Mouse (Mus musculus) CH12.LX (cell line): Measurements from ENCODE around the gene Adamts10. TPM values are rescaled to one million over a fixed set of nuclear protein-coding genes. Genes with fewer than 3 reads are reported as not detected.

Experiments
- DNase-seq: peaks from one replicate; pipeline ENCODE4 v3.0.0-alpha.2; 2013; ENCODE audit errors: extremely low read depth
- H3K27ac ChIP-seq: 2 replicates; pipeline ENCODE4 v1.5.1; 2012; ENCODE audit warnings: low read depth, mild to moderate bottlenecking, control low read depth, moderate library complexity; ENCODE audit not compliant: insufficient read depth
- H3K27me3 ChIP-seq: replicated peaks from 2 replicates; pipeline ENCODE3; 2012; ENCODE audit warnings: inconsistent platforms
- H3K36me3 ChIP-seq, 2 experiments: replicated peaks in 1 of 2; 2 replicates each; pipeline versions ENCODE3 to v1.6.1; 2012; ENCODE audit warnings: inconsistent platforms in 1 of 2, low read length in 1 of 2, mild to moderate bottlenecking in 1 of 2, mixed read lengths in 1 of 2, moderate library complexity in 1 of 2; ENCODE audit not compliant: control insufficient read depth in 1 of 2, insufficient read depth in 1 of 2
- H3K4me1 ChIP-seq, 2 experiments: 2 replicates each; pipeline ENCODE4 v1.6.1; 2012; ENCODE audit warnings: inconsistent platforms in 1 of 2, moderate library complexity in 1 of 2; ENCODE audit not compliant: insufficient read depth in 2 of 2, control insufficient read depth in 1 of 2
- H3K4me2 ChIP-seq: 2 replicates; pipeline ENCODE4 v1.6.1; 2012; ENCODE audit warnings: low read depth, mild to moderate bottlenecking, control low read depth; ENCODE audit not compliant: poor library complexity, insufficient read depth, severe bottlenecking
- H3K4me3 ChIP-seq, 3 experiments: fragments of 150-350 bp in 1 of 3; sonication (generic) in 1 of 3; replicated peaks in 1 of 3; 2 replicates each; pipeline versions ENCODE3 to v1.5.1; 2011 to 2012; ENCODE audit warnings: low read depth in 2 of 3, low read length in 2 of 3, mild to moderate bottlenecking in 2 of 3, moderate library complexity in 2 of 3, control low read depth in 1 of 3, improper control_type of control experiment in 1 of 3, inconsistent platforms in 1 of 3, mixed read lengths in 1 of 3; ENCODE audit not compliant: poor library complexity in 1 of 3
- H3K79me2 ChIP-seq: replicated peaks from 2 replicates; pipeline ENCODE4 v1.6.1; 2012; ENCODE audit warnings: mild to moderate bottlenecking, moderate library complexity; ENCODE audit not compliant: control insufficient read depth, poor library complexity, insufficient read depth, severe bottlenecking; ENCODE audit errors: extremely low read depth
- H3K9ac ChIP-seq: 2 replicates; pipeline ENCODE4 v1.6.1; 2012; ENCODE audit warnings: low read depth, mild to moderate bottlenecking, control low read depth, moderate library complexity; ENCODE audit not compliant: insufficient read depth
- H3K9me3 ChIP-seq: replicated peaks from 2 replicates; pipeline ENCODE3; 2012; ENCODE audit warnings: low read length, inconsistent platforms, mixed read lengths
- CHD1 ChIP-seq: IDR thresholded peaks from 2 replicates; pipeline ENCODE4 v1.6.1; 2012; ENCODE audit warnings: low read depth, low read length, improper control_type of control experiment, inconsistent platforms
- CTCF ChIP-seq, 2 experiments: IDR thresholded peaks in 1 of 2; conservative IDR thresholded peaks in 1 of 2; 2 replicates each; pipeline ENCODE4 v1.5.1; 2011 to 2012; ENCODE audit warnings: low read depth in 2 of 2, low read length in 2 of 2, improper control_type of control experiment in 1 of 2, inconsistent platforms in 1 of 2, mild to moderate bottlenecking in 1 of 2, moderate library complexity in 1 of 2
- E2F4 ChIP-seq: IDR thresholded peaks from 2 replicates; pipeline ENCODE4 v1.6.1; 2011; ENCODE audit warnings: low read depth, low read length, improper control_type of control experiment; ENCODE audit not compliant: insufficient replicate concordance
- ELF1 ChIP-seq: IDR thresholded peaks from 2 replicates; pipeline ENCODE4 v1.6.1; 2014; ENCODE audit warnings: low read depth, mild to moderate bottlenecking, inconsistent platforms, low read length, improper control_type of control experiment
- GABPA ChIP-seq: IDR thresholded peaks from 2 replicates; pipeline ENCODE4 v1.6.1; 2012; ENCODE audit warnings: low read depth, low read length, improper control_type of control experiment, inconsistent platforms; ENCODE audit not compliant: insufficient replicate concordance
- HCFC1 ChIP-seq: IDR thresholded peaks from 2 replicates; pipeline ENCODE4 v1.6.1; 2012; ENCODE audit warnings: low read depth, mild to moderate bottlenecking, inconsistent platforms, low read length, improper control_type of control experiment
- IRF4 ChIP-seq: IDR thresholded peaks from 2 replicates; pipeline ENCODE4 v1.6.1; 2014; ENCODE audit warnings: low read depth, mild to moderate bottlenecking, inconsistent platforms, low read length, improper control_type of control experiment
- JUN ChIP-seq: IDR thresholded peaks from 2 replicates; pipeline ENCODE4 v1.6.1; 2011; ENCODE audit warnings: low read depth, mild to moderate bottlenecking, low read length, improper control_type of control experiment, moderate library complexity; ENCODE audit not compliant: insufficient read depth
- KAT2A ChIP-seq: IDR thresholded peaks from 2 replicates; pipeline ENCODE4 v1.6.1; 2012; ENCODE audit warnings: low read length, improper control_type of control experiment, inconsistent platforms; ENCODE audit not compliant: insufficient replicate concordance
- MAFK ChIP-seq: IDR thresholded peaks from 2 replicates; pipeline ENCODE4 v1.6.1; 2011; ENCODE audit warnings: low read length, improper control_type of control experiment; ENCODE audit not compliant: insufficient replicate concordance
- NELFE ChIP-seq: IDR thresholded peaks from 2 replicates; pipeline ENCODE4 v1.6.1; 2011; ENCODE audit warnings: low read depth, low read length, improper control_type of control experiment
- NRF1 ChIP-seq: IDR thresholded peaks from 2 replicates; pipeline ENCODE4 v1.6.1; 2014; ENCODE audit warnings: low read depth, mild to moderate bottlenecking, inconsistent platforms, low read length, improper control_type of control experiment, moderate library complexity
- PAX5 ChIP-seq: IDR thresholded peaks from 2 replicates; pipeline ENCODE4 v1.6.1; 2012; ENCODE audit warnings: low read length, inconsistent platforms, mixed read lengths
- POLR2A ChIP-seq: IDR thresholded peaks from 2 replicates; pipeline ENCODE4 v1.6.1; 2011; ENCODE audit warnings: low read depth, mild to moderate bottlenecking, improper control_type of control experiment, low read length
- POLR2AphosphoS2 ChIP-seq: IDR thresholded peaks from 2 replicates; pipeline ENCODE4 v1.6.1; 2011; ENCODE audit warnings: low read depth, low read length, improper control_type of control experiment
- RAD21 ChIP-seq: IDR thresholded peaks from 2 replicates; pipeline ENCODE4 v1.6.1; 2011; ENCODE audit warnings: low read depth, mild to moderate bottlenecking, low read length, improper control_type of control experiment, moderate library complexity
- RCOR1 ChIP-seq: conservative IDR thresholded peaks from 2 replicates; pipeline ENCODE4 v1.6.1; 2012; ENCODE audit warnings: low read depth, mild to moderate bottlenecking, inconsistent platforms, low read length, improper control_type of control experiment
- SIN3A ChIP-seq: IDR thresholded peaks from 2 replicates; pipeline ENCODE4 v1.6.1; 2012; ENCODE audit warnings: low read length, improper control_type of control experiment, inconsistent platforms
- TBP ChIP-seq: conservative IDR thresholded peaks from 2 replicates; pipeline ENCODE4 v1.6.1; 2011; ENCODE audit warnings: low read depth, low read length, improper control_type of control experiment
- UBTF ChIP-seq: IDR thresholded peaks from 2 replicates; pipeline ENCODE4 v1.6.1; 2012; ENCODE audit warnings: low read depth, mild to moderate bottlenecking, inconsistent platforms, low read length, improper control_type of control experiment, moderate library complexity
- USF2 ChIP-seq: conservative IDR thresholded peaks from 2 replicates; pipeline ENCODE4 v1.6.1; 2011; ENCODE audit warnings: low read depth, low read length, improper control_type of control experiment
- ZKSCAN1 ChIP-seq: IDR thresholded peaks from 2 replicates; pipeline ENCODE4 v1.6.1; 2012; ENCODE audit warnings: low read depth, inconsistent platforms, low read length, improper control_type of control experiment, borderline replicate concordance
- ZMIZ1 ChIP-seq: IDR thresholded peaks from 2 replicates; pipeline ENCODE4 v1.6.1; 2012; ENCODE audit warnings: low read depth, mild to moderate bottlenecking, inconsistent platforms, low read length, improper control_type of control experiment
- ZNF384 ChIP-seq: IDR thresholded peaks from 2 replicates; pipeline ENCODE4 v1.6.1; 2012; ENCODE audit warnings: low read depth, low read length, improper control_type of control experiment, inconsistent platforms
- dilution Hi-C: fragments of 300-500 bp; cut with MboI; formaldehyde crosslinking; loops from 2 replicates; pipeline ENCODE4 v1.14.3; 2020; ENCODE audit warnings: low sequenced_read_pairs; ENCODE audit not compliant: extremely low pct_unique_long_range_greater_than_20kb, extremely low pct_ligation_motif_present
- in situ Hi-C: fragments of 300-500 bp; cut with MboI; formaldehyde crosslinking; loops from 3 replicates; pipeline ENCODE4 v1.14.3; 2019; ENCODE audit warnings: low sequenced_read_pairs, low pct_ligation_motif_present, low pct_unique_long_range_greater_than_20kb, mixed read lengths
- polyA plus RNA-seq: library from polyadenylated mRNA; unstranded; fragments of >175 nt; gene quantifications from 2 replicates; pipeline ENCODE4 v1.2.1, GENCODE M21; 2012; ENCODE audit warnings: low read depth; ENCODE audit not compliant: insufficient read length
- total RNA-seq, 2 experiments: library from RNA; depleted of rRNA; stranded (reverse); fragments of 300-350 nt in 1 of 2; fragments of >200 nt in 1 of 2; gene quantifications; 2 replicates each; pipeline ENCODE4 v1.2.3; 2012 to 2014

Adamts10 gene
- total and polyA plus RNA-seq, 3 experiments, result 6.2 to 16.7 (median 12.1) TPM

- TF ChIP-seq JUN (no peak), GABPA (no peak), TBP (no peak), CHD1 (no peak), PAX5 (no peak), UBTF (no peak), MAFK (no peak)
Observed at GRCm38 (mm10) chr17:33484020-33484419, 40.0 kb upstream of the Adamts10 start (continued).

- no peak for DNase-seq
- no peak overlapping the region for H3K4me3 ChIP-seq
- H3K9ac ChIP-seq, result no peak overlapping the region
- H3K36me3 ChIP-seq, result no peaks in the 10 kb centered on the region
- in situ Hi-C loops, result no loop called here
- no peaks in the 10 kb centered on the region for H3K79me2 ChIP-seq
- H3K27ac ChIP-seq, result no peak overlapping the region
- dilution Hi-C loops, result no loop called here
- H3K4me2 ChIP-seq, result no peak overlapping the region
- TF ChIP-seq RCOR1 (no peak), CTCF (conservative IDR thresholded peaks at IDR 0.05 in 1 of 2, IDR thresholded peaks at IDR 0.05 in 1 of 2; ENCODE audit: low read depth in 2 of 2, low read length in 2 of 2) (no peak), ZMIZ1 (no peak), USF2 (no peak), POLR2A (no peak), ZKSCAN1 (no peak), CHD1 (no peak), TBP (no peak), NELFE (no peak), HCFC1 (no peak), MAFK (no peak), KAT2A (no peak), ELF1 (no peak), JUN (no peak), IRF4 (no peak), ZNF384 (no peak)
- H3K9me3 ChIP-seq, result no peaks in the 10 kb centered on the region
- peaks cover 2% of the 10 kb centered on the region for H3K27me3 ChIP-seq
- H3K4me1 ChIP-seq, result peaks cover 0 to 11% of the 10 kb centered on the region in 2 experiments; a peak in 2 of 4 replicates
Observed at GRCm38 (mm10) chr17:33487211-33487610, 36.8 kb upstream of the Adamts10 start.

- no peaks in the 10 kb centered on the region for H3K9me3 ChIP-seq
- H3K27me3 ChIP-seq, result peaks cover 2% of the 10 kb centered on the region
- no peaks in the 10 kb centered on the region for H3K79me2 ChIP-seq
- peaks cover 0 to 11% of the 10 kb centered on the region in 2 experiments; a peak in 2 of 4 replicates for H3K4me1 ChIP-seq
- dilution Hi-C loops, result no loop called here
- no peaks in the 10 kb centered on the region for H3K36me3 ChIP-seq
- no peak overlapping the region for H3K4me3 ChIP-seq
- H3K9ac ChIP-seq, result no peak overlapping the region
- no peak overlapping the region for H3K4me2 ChIP-seq
- no peak overlapping the region for H3K27ac ChIP-seq
- TF ChIP-seq GABPA (no peak), RAD21 (no peak), ZKSCAN1 (no peak), NRF1 (no peak), SIN3A (no peak), POLR2AphosphoS2 (no peak), E2F4 (no peak)
- no peak for DNase-seq
- in situ Hi-C loops, result no loop called here
Observed at GRCm38 (mm10) chr17:33487652-33488051, 36.4 kb upstream of the Adamts10 start.
